In the genomic region with DNA sequence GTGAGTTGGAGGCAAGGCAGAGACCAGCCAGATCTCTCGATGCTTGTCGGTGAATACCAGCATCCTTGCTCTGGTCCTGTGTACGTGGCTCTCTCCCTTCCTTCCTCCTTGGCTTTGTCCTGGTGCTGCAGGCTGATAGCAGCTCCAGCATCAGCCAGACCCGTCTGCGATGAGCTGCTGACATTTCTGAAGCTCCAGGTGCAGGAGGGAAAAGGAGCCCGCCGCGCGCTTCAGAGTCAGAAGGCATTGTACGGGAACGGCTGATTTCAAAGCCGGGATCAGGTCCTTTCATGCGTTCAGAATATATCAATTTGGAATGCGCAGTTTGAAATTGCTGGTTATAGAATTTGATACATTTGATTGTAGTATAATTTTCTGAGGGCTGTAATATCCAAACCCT, we compare ENCODE assay signal across 24 mouse cellular contexts. TPM values are rescaled to one million over a fixed set of nuclear protein-coding genes. Genes with fewer than 3 reads are reported as not detected.
DNase-seq lines count a peak whose midpoint lies in the region; ATAC-seq lines count a peak whose summit lies in the region.
"Had no signal": no experiment of that assay in that cellular context is flagged by ENCODE, and none has a peak within 500 bp of the region (broad histone marks: within the 10 kb centered on the region; RNA-seq: fewer than 3 reads in every experiment).

No protein-coding gene starts in this region.

- H3K36me3 ChIP-seq in forebrain, embryonic 12.5 days (replicated peaks) = no peaks in the 10 kb centered on the region
- H3K36me3 ChIP-seq in forebrain, embryonic 10.5 days (replicated peaks) = no peaks in the 10 kb centered on the region
- H3K36me3 ChIP-seq in midbrain, embryonic 15.5 days (replicated peaks) = no peaks in the 10 kb centered on the region
- H3K36me3 ChIP-seq in midbrain, embryonic 11.5 days (ENCODE audit: control insufficient read depth, insufficient read depth, low read length) = no peaks in the 10 kb centered on the region
- no peaks in the 10 kb centered on the region for H3K36me3 ChIP-seq in forebrain, embryonic 15.5 days
- H3K36me3 ChIP-seq: heart, embryonic 10.5 days; intestine, embryonic 15.5 days had no signal

- peaks cover 29% of the 10 kb centered on the region for H3K4me1 ChIP-seq in forebrain, embryonic 12.5 days
- peaks cover 16% of the 10 kb centered on the region for H3K4me1 ChIP-seq in forebrain, embryonic 10.5 days
- H3K4me1 ChIP-seq in midbrain, embryonic 15.5 days = peaks cover 12% of the 10 kb centered on the region; the same call in 1 of the 2 replicates
- no peaks in the 10 kb centered on the region for H3K4me1 ChIP-seq in midbrain, embryonic 11.5 days (ENCODE audit: control insufficient read depth, insufficient read depth, low read length)
- H3K4me1 ChIP-seq in forebrain, embryonic 15.5 days = peaks cover 28% of the 10 kb centered on the region
- H3K4me1 ChIP-seq: heart, embryonic 10.5 days; intestine, embryonic 15.5 days had no signal

- no peak for DNase-seq in forebrain, embryonic 10.5 days (ENCODE audit: extremely low spot score, low spot score)
- no peak for DNase-seq in midbrain, embryonic 11.5 days (ENCODE audit: low spot score, missing footprints)
- no peak for DNase-seq in lung, postnatal 14 days
- DNase-seq: adrenal gland, adult 2 months; adrenal gland, postnatal 25 days; cerebellum, adult 2 months; cerebellum, postnatal 10 days; gastrocnemius, postnatal 10 days; heart, adult 18-20 months; heart, postnatal 10 days; heart, postnatal 4 days had no signal

- 54% methylated on average over 14 of the region's 14 CpGs for WGBS in forebrain, embryonic 12.5 days
- WGBS in forebrain, embryonic 10.5 days = 70% methylated on average over 14 of the region's 14 CpGs
- WGBS in midbrain, embryonic 15.5 days = 37% methylated on average over 14 of the region's 14 CpGs
- 59% methylated on average over 14 of the region's 14 CpGs for WGBS in midbrain, embryonic 11.5 days
- WGBS in forebrain, embryonic 15.5 days = 44% methylated on average over 14 of the region's 14 CpGs

- H3K4me2 ChIP-seq in forebrain, embryonic 12.5 days = no peak overlapping the region
- no peak overlapping the region for H3K4me2 ChIP-seq in midbrain, embryonic 15.5 days
- H3K4me2 ChIP-seq in midbrain, embryonic 11.5 days = no peak overlapping the region
- no peak overlapping the region for H3K4me2 ChIP-seq in forebrain, embryonic 15.5 days (replicated peaks)
- H3K4me2 ChIP-seq: hindbrain, embryonic 14.5 days; intestine, embryonic 15.5 days had no signal

- no peak for ATAC-seq in forebrain, embryonic 12.5 days (ENCODE audit: low FRiP score)
- ATAC-seq in midbrain, embryonic 15.5 days (replicated peaks) = no peak
- ATAC-seq in midbrain, embryonic 11.5 days (ENCODE audit: low FRiP score) = no peak
- no peak for ATAC-seq in forebrain, embryonic 15.5 days (replicated peaks)
- ATAC-seq in erythroid progenitor cell, adult 5-6 weeks (replicated peaks; ENCODE audit: low FRiP score, poor library complexity, severe bottlenecking) = no peak
- ATAC-seq: intestine, embryonic 15.5 days; Patski had no signal

- peak overlapping the region; percentile 43; the same call in 1 of the 2 replicates for H3K27ac ChIP-seq in forebrain, embryonic 12.5 days
- H3K27ac ChIP-seq in forebrain, embryonic 10.5 days = no peak overlapping the region
- H3K27ac ChIP-seq in midbrain, embryonic 15.5 days = peak overlapping the region; percentile 19; the same call in 1 of the 2 replicates
- H3K27ac ChIP-seq in midbrain, embryonic 11.5 days (ENCODE audit: low read depth, low read length) = no peak overlapping the region
- peak overlapping the region; percentile 46 for H3K27ac ChIP-seq in forebrain, embryonic 15.5 days (replicated peaks)
- H3K27ac ChIP-seq: heart, embryonic 10.5 days; hindbrain, embryonic 14.5 days; intestine, embryonic 15.5 days had no signal

- H3K4me3 ChIP-seq in forebrain, embryonic 12.5 days (replicated peaks) = no peak overlapping the region
- H3K4me3 ChIP-seq in forebrain, embryonic 10.5 days = no peak overlapping the region
- H3K4me3 ChIP-seq in midbrain, embryonic 15.5 days = no peak overlapping the region
- H3K4me3 ChIP-seq in midbrain, embryonic 11.5 days (ENCODE audit: low read depth, low read length) = no peak overlapping the region
- no peak overlapping the region for H3K4me3 ChIP-seq in forebrain, embryonic 15.5 days
- H3K4me3 ChIP-seq: heart, embryonic 10.5 days; intestine, embryonic 15.5 days had no signal

- no peaks in the 10 kb centered on the region for H3K9me3 ChIP-seq in forebrain, embryonic 12.5 days
- H3K9me3 ChIP-seq in forebrain, embryonic 10.5 days = no peaks in the 10 kb centered on the region
- H3K9me3 ChIP-seq in midbrain, embryonic 15.5 days = no peaks in the 10 kb centered on the region
- no peaks in the 10 kb centered on the region; the same call in 1 of the 2 replicates for H3K9me3 ChIP-seq in midbrain, embryonic 11.5 days (ENCODE audit: control insufficient read depth, low read length)
- H3K9me3 ChIP-seq in forebrain, embryonic 15.5 days = no peaks in the 10 kb centered on the region
- H3K9me3 ChIP-seq: heart, embryonic 10.5 days; intestine, embryonic 15.5 days had no signal

- H3K9ac ChIP-seq in forebrain, embryonic 12.5 days = no peak overlapping the region
- H3K9ac ChIP-seq in midbrain, embryonic 15.5 days = no peak overlapping the region
- H3K9ac ChIP-seq in midbrain, embryonic 11.5 days (ENCODE audit: low read length) = no peak overlapping the region
- no peak overlapping the region for H3K9ac ChIP-seq in forebrain, embryonic 15.5 days (replicated peaks)
- H3K9ac ChIP-seq: hindbrain, embryonic 14.5 days; intestine, embryonic 15.5 days had no signal

- H3K27me3 ChIP-seq in forebrain, embryonic 12.5 days = peaks cover 38% of the 10 kb centered on the region
- peaks cover 70% of the 10 kb centered on the region for H3K27me3 ChIP-seq in forebrain, embryonic 10.5 days (ENCODE audit: poor library complexity, severe bottlenecking)
- H3K27me3 ChIP-seq in midbrain, embryonic 15.5 days (replicated peaks) = peaks cover 31% of the 10 kb centered on the region
- peaks cover 2% of the 10 kb centered on the region; the same call in 1 of the 2 replicates for H3K27me3 ChIP-seq in midbrain, embryonic 11.5 days (ENCODE audit: control insufficient read depth, insufficient read depth, low read length)
- no peaks in the 10 kb centered on the region for H3K27me3 ChIP-seq in forebrain, embryonic 15.5 days
- H3K27me3 ChIP-seq: intestine, embryonic 15.5 days had no signal

RNA-seq across cellular contexts. Expression of gene A230072I06Rik, which starts 23.4 kb away (rescaled TPM):
- polyA plus RNA-seq in forebrain, embryonic 12.5 days (2016; fragmentation: Nextera tagmentation; extraction: Ambion mirVana) = 0.18 and 0.56 TPM in 2 replicates
- polyA plus RNA-seq in forebrain, embryonic 10.5 days (2016; fragmentation: Nextera tagmentation; extraction: Ambion mirVana) = not detected in 2 replicates
- 0.09 and 0.15 TPM in 2 replicates for polyA plus RNA-seq in midbrain, embryonic 15.5 days (2015; fragmentation: Nextera tagmentation; extraction: Ambion mirVana)
- polyA plus RNA-seq in midbrain, embryonic 11.5 days (2014; fragmentation: Nextera tagmentation; extraction: Ambion mirVana) = not detected in 2 replicates
- polyA plus RNA-seq in forebrain, embryonic 15.5 days (2015; fragmentation: Nextera tagmentation; extraction: Ambion mirVana) = 0.29 and 0.45 TPM in 2 replicates
- not detected in 2 replicates for total RNA-seq in erythroid progenitor cell, adult 5-6 weeks (2015; ENCODE audit: low replicate concordance)
- total RNA-seq in erythroid progenitor cell, adult 5-6 weeks (2017; ENCODE audit: low replicate concordance) = not detected in 2 replicates
- total RNA-seq: adrenal gland, adult 2 months; adrenal gland, postnatal 25 days; gastrocnemius, postnatal 10 days; gastrocnemius, postnatal 4 days; heart, adult 18-20 months; heart, postnatal 10 days; heart, postnatal 4 days; MEL had no signal
- polyA plus RNA-seq: adrenal gland, adult 2 months; C2C12; cerebellum, adult 2 months; embryonic facial prominence, embryonic 11.5 days; heart, embryonic 10.5 days; heart, embryonic 14.5 days; hindbrain, embryonic 14.5 days; intestine, embryonic 15.5 days; Patski had no signal

Comparison
In these comparisons a context has a peak if more than half of its experiments do, and no peak if none do; other contexts are left out.
1. H3K27ac ChIP-seq: peak in forebrain, embryonic 12.5 days (single experiment), midbrain, embryonic 15.5 days (single experiment) and forebrain, embryonic 15.5 days (single experiment); none in forebrain, embryonic 10.5 days (single experiment) and midbrain, embryonic 11.5 days (single experiment).